Mouse (Mus musculus) mature B cell (primary cell): ENCODE results near the gene Wdr83os.

Source experiments
- in situ Hi-C: fragments of 300-500 bp; cut with MboI; formaldehyde crosslinking; loops from 2 replicates; pipeline ENCODE4 v1.14.3; 2019

The Wdr83os gene

DNA sequence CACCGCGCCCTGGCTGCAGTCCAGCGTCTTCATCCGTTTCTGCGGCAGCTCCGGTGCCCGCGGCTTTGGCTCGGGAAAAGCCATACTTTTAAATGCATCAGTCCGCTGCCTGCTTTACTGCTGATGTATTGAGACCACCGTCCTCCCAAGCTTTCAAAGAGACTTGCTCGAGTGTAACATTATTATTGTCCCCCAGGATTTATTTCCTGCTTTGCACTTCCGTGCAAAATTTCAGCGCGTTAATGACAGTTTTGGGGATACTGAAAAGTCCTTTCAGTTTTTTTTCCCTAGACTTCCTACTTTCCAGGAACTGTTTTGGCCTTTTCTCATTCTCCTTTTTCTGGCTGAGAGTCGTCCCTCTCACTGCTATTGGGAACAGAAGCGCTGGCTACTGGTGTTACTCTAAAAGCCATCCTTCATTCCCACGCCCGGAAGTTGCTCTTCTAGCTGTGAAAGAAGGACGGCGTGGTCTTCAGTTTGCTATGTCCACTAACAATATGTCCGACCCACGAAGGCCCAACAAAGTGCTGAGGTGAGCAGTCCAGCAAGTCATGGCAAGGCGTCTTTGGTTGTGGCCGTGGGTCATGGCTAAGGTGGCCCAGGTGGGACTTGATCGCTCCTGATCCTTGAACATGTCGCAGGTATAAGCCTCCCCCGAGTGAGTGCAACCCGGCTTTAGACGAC is at the start of gene Wdr83os:
Gene Wdr83os (plus strand): TSS at position 209 of the 684 bp plus-strand sequence.
- in situ Hi-C loops: loop anchor here (25.0 kb wide), 1 partner anchor 207 kb away; the partner anchor contains the start of genes Orc6 and Vps35

DNA sequence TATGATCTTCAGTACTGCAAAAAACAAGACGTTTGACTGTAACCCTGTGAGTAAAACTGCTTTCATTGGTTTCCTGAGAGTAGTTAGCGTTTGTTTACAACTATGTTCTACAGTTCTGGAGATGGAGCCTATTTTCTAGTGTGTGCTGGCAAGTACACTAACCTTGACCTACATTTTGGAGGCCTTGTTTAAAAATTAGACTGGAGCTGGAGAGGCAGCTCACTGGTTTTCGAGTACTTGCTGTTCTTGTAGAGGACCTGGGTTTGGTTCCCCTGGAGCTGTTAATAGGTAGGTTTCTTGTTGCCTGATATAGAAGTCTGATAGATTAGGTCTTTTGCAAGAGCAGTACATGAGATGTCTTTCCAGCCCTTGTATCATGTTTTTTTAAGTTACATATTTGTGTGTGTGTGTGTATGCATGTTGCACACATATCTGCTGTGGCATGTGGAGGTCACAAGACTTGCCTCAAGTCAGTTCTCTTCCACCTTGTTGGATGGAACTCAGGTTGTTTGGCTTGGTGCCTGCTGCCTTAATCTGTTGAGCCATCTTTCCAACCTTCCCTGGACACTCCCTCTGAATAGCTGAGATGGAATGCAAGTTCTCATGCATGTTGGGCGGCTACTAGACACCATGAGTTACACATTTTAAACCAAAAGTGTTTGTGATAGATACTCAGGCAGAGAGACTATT is 47.8 kb upstream of the Wdr83os start:
- in situ Hi-C loops: no loop called here

DNA sequence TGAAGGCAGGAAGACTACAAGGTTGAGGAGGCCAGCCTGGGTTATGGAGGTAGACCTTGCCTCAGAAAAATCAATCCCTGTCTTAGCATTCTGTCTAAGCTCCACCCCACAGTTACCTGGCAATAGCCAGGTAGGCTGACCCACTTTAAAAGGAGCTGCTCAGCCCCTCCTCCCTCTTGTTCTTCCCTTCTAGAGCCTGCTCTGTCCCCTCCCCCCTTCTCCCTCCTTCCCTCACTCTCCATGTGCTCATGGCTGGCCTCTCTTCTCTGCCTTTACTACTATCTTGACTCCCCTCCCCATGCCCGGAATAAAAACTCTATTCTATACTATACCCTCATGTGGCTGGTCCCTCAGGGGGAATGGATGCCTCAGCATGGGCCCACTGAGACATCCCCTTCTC is 46.7 kb upstream of the Wdr83os start:
- in situ Hi-C loops: no loop called here

DNA sequence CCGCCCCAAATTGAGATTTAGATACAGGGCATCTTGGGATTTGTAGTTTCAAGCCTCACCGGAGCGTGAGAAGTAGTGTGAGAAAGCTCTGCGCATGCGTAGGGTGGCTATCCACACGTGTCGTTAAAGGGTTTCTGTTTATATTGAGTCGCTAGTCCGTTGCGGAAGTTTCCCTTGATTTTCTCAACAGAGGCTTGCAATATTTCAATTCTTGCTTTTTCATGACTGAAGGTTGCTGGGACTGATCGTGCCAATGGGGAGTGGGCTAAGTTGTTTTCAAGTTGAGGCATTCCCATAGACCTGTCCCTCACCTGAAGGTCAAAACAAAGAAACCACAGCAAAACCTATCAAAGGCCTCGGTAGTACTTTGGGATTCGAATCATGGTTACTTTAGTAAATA is 45.8 kb upstream of the Wdr83os start:
- in situ Hi-C loops: no loop called here

DNA sequence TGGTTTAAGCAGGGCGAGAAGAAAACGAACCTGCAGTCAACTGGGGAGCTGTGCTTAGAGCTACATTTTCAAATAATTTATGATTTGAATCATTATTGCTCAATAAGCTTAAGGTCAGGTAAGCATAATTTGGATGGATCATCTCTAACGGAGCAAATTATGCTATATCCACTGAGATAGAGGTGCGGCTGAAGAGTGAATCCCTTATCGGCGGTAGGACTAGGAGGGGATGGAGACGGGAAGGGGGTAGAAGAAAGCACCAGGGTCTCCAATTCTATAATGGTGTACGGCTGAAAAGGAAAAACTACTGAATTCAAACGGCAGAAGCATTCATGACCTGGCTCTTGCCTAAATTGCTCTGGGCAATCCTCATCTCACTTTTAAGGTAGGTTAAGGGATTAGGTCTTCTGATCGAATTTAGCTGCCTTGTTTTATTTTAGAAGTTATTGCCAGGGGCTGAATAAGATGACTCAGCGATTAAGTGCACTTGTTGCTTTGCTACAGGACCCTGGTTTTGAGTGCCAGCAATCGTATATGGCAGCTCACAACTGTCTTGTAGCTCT is 45.3 kb upstream of the Wdr83os start:
- in situ Hi-C loops: no loop called here

DNA sequence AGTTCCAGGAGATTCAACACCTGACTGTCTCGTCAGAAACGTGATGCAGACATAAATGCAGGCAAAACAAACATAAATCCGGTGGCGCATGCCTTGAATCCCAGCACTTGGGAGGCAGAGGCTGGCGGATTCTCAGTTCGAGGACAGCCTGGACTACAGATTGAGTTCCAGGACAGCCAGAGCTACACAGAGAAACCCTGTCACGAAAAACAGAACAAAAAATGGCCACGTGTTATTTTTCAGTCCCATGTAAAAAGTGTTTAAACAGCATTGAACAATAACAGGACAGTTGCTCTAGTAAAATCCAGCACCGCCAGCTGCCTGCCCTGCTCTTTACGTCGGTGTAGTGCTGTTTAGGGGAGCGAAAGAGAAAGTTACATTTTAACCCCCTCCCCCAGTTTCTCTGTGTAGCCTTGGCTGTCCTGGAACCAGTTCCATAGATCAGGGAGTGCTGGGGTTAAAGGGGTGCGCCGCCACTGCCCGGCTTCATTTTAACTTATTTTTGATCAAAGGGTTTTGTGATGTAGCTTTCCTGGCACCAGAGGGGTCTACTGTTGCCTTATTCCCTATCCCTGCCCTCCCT is 44.7 kb upstream of the Wdr83os start:
- in situ Hi-C loops: no loop called here

DNA sequence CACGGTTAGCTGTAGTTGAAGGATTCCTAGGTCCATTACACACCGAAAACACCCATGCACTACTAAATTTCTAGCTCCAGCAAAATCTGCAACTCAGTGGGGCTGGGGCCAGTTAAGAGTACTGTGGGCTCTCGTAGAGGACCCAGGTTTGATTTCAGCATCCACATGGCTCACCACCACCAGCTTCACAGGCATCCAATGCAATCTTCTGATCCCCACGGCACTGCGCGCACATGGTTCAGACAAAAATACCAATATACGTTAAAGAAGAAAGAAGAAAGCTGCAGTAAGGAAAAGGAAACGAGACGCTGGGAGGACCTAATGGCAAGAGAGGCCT is 44.2 kb upstream of the Wdr83os start:
- in situ Hi-C loops: no loop called here

DNA sequence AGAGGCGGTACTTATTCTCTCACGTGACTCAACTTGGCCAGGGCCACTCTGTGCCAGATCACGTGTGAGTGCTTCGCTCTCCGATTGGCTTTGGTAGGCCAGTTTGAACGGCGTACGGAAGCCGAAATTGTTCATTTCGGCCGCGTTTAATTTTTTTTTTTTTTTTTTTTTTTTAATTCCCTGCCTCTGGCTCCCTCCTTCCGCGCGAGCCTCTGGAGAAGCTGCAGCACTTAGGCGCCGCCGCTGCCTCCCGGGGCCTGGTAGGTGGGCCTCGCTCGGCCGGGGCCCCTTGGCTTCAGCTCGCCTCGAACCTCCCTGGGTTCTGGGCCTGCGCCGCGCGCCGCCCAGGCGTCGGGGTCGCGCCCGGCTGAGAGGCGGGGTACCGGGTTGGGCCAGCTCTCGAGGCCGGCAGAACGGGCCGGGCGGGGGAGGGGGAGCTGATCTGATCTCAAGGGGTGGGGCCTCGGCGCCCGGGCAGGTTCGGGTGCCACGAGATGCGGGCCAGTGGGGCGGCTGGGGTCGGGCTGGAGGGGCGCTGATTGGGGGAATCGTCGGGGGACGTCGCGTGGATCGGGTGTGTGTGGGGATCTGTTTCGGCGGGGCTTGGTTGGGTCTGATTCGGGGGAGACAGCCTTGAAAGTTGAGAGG is 43.7 kb upstream of the Wdr83os start, which contains the start of gene Tnpo2:
Gene Tnpo2 (plus strand): TSS at position 198 of the 648 bp plus-strand sequence.
- in situ Hi-C loops: no loop called here

DNA sequence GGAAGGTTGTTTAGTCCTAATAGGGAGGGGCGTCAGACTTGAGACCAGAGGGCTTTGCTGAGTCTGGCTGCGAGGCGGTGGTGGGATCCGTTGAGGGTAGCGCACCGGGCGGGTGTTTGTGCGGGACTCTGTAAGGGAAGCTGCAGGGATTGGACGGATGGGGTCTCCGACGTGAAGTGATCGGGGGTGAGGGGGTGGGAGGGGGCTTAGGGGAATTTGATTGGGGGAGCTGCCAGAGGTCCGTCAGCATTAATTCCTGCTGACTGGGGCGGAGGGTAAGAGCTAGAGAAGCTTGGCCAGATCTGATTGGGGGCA is 43.2 kb upstream of the Wdr83os start:
- in situ Hi-C loops: no loop called here

DNA sequence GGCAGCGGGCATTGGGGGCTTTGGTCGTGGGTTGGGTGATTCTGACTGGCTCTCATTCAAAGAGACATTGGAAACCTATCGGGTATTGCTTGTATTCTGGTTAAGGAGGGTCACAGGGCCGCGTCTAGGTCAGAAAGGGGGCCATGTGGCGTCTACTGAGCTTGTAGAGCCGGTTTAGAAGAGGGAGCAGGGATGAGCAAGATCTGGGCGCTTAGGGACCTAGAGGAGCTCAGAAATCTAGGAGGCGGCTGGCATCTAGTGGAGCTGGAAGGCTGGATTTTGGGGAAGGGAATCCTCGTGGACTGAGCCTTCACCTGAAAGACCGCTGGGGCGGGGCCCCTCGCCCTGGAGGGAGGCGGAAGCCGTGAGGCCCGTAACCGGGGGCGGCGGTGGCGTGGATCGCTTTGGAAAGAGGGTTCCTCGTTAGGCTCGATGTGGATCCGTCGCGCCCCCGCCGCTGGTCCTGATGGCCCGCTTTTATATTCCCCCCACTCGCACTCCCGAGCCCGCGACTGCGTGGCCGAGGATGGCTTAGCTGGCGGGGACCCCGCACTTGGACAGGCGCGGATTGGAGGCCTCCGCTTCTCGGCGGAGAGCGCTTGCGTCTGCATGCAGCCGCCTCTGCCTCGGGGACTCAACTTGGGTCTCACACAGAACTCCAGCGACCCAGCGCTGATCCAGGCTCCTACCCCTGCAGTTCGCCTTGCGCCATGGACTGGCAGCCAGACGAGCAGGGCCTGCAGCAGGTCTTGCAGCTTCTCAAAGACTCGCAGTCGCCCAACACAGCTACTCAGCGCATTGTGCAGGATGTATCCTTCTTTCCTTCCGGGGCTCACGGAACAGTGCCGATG is 42.6 kb upstream of the Wdr83os start:
- in situ Hi-C loops: no loop called here

DNA sequence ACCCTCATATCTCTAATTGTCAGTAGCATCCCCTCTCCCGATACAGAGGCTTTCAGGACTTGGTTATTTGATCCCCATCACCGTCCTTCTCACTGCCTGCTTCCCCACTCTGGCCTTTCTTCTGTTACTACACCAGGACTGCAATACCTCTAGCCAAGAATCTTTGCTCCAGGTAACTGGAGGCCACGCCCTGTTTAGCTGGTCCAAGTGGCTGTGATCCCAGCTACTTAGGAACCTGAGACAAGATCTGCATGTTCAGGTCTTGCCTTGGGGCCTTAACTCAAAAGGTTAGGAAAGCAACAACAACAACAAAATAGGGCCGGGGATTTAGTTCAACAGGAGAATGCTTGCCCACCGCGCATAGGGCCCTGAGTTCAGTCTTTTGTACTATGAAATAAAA is 36.9 kb upstream of the Wdr83os start:
- in situ Hi-C loops: no loop called here

DNA sequence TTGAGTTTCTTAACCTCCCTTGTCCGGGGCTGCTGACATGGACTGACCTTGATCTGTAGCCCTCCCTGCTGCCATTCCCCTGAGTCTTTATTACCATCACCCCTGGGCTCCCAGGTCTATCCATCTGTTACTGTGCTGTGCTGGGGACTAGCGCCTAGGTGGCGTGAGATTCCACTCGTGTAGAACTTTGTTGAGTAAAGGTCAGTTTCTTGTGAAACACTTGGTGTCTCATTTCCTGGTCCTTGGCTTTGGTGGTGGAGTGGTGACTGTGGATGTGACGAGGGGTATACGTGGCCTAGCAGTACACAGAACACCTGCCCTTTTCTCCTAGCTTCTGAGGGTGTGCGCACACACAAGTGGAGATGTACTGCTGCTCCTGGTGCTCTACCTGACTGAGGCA is 23.2 kb upstream of the Wdr83os start:
- in situ Hi-C loops: no loop called here

DNA sequence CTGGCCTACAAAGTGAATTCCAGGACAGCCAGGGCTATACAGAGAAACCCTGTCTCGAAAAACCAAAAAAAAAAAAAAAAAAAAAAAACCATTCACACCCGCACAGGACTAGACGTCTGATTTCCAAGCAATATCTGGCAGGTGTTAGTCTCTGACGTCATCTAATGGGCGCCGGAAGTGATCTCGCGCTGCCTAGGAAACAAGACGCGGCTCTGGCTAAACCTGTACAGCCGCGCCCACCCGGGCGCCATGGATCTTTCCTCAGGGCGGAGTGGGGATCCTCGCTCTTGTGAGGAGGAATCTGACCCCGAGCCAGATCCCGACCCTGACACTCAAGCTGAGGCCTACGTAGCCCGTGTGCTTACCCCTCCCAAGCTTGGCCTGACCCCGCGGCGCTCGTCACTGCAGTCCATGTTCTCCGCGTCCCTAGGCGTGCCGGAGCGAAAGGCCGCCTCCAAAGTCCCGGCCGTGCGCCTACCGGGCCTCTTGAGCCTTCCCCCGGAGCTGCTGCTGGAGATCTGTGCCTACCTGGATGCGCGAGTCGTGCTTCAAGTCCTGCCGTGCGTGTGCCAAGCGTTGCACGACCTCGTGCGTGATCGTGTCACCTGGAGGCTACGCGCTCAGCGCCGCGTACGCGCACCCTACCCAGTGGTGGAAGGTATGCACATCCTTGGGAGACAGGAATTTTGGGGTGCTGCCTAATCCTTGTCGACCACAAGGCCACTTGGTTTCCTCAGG is 20.5 kb upstream of the Wdr83os start, which contains the start of gene Fbxw9:
Gene Fbxw9 (plus strand): TSS at position 177 of the 738 bp plus-strand sequence.
- in situ Hi-C loops: no loop called here

DNA sequence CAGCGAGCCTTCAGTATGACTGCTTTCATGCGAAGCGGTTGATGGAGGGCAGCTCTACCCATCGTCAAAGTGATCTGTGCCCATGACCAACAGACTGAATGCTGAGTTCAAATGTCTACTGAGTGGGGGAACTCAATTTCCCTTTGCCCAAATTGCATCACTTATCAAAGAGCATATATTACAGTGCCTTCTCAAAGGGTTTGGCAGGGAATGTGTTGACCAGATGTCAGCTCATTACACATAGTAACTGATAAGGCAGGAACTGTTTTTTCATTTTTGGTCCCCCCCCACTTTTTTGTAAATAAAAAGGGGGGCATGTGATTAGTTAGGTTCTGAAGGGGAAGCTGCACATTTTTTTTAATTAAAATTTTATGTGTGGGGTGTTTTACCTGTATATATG is 17.9 kb upstream of the Wdr83os start:
- in situ Hi-C loops: no loop called here

DNA sequence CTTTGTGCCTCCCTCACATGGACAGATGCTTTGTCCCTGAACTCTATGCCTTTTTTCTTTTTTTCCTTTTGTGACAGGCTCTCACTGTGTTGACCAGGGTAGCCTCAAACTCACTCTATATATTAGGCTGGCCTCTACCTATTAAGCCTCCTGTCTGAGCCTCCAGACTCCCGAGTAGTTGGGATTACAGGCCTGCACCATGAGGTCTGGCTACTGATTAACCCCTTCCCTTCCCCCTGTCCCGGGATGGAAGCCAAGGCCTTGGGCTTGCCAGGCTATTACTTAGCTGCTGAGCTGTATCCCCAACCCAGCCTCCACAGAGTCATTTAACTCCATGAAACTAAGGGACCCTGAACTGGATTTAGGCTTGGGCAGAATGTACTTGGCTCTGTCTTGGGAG is 15.3 kb upstream of the Wdr83os start:
- in situ Hi-C loops: no loop called here

DNA sequence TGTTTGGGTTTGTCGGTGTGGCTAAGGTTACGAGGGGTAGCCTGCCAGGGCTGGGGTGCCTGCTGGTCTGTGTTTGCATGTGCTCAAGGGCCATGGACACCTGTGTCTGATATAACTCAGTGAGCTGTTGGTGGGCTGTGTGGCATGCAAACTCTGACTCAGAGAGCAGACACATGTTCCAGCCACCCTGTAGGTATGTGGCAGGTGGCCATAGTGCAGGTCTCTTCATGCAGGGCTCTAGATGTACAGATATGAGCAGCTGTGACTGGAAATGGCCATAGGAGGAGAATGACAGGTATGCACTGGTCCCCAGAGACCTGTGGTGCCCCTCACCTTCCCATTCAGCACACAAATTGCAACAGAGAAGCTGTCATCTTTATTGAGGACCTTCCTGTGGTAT is 13.4 kb upstream of the Wdr83os start:
- in situ Hi-C loops: no loop called here

DNA sequence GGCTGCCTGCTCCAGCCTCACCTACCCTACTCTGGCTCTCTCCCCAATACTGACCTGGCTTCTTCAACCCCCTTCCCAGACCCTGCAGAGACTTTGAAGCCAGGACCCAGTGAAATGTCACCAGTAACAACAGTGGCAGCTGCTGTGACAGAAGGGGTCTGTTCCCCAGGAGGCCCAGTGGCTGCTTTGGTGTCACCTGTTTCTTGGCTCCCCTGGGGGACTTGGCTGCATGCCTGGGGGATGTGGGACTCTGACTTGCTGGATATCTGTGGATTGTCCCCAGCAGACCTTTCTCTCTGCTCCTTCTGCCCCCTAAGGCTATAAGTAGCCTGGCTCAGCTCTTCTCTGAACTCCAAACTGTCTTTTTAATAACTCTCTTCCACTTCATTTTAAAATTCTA is 12.6 kb upstream of the Wdr83os start, which contains the start of gene Gm5741:
Gene Gm5741 (minus strand): TSS at position 1 of the 400 bp plus-strand sequence.
- in situ Hi-C loops: no loop called here

DNA sequence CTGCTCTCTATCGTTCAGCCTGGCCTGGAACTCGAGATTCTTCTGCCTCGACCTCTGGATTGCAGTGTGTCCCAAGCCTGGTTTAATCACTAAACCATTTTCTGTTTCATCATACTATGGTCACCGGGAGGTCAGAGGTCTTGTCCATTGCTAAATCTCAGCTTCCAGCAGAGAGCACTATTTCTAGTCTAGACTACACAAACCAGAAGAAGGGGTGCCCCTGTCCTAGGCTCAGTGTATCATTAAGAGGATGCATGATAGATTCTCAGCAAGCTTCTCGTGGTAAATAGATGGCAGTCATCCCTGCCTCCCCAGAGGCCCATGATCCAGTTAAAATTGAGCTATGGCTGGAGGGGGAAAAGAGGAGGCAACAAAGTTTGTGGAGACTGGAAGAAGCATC is 9.5 kb upstream of the Wdr83os start:
- in situ Hi-C loops: no loop called here

DNA sequence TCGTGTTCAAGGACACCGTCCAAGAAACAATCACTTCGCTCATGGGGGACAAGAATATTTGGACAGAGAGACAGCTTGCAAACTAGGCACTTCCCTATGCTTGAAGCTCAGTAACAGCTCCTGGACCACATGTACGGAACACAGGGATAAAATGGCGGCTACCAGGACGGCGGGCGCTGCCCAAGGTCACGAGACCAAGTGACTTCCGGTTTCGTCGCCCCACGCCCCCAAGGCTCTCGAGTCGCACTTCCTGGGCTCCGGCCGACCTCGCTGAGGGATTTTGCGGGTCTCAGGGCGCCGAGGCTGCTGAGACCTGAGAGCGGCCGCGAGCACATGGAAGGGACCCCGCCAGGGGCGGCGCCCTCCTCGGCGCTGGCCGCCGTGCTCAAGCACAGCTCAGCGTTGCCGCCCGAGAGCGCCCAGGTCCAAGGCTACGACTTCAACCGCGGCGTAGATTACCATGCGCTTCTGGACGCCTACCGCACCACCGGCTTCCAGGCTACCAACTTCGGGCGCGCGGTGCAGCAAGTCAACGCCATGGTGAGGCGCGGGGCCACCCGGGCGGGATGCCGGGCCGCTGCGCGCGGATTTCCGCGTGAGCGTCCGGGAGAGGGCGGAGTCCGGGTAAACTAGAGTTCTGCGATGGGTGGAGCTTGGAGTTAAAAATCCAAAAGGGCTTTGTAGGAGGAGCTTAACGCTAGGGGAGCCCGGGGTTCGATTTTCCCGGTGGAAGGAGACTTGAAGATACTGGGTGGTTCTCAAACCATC is 8.8 kb upstream of the Wdr83os start, which contains the start of gene Dhps:
Gene Dhps (plus strand): TSS at position 244 of the 768 bp plus-strand sequence.
- in situ Hi-C loops: no loop called here

DNA sequence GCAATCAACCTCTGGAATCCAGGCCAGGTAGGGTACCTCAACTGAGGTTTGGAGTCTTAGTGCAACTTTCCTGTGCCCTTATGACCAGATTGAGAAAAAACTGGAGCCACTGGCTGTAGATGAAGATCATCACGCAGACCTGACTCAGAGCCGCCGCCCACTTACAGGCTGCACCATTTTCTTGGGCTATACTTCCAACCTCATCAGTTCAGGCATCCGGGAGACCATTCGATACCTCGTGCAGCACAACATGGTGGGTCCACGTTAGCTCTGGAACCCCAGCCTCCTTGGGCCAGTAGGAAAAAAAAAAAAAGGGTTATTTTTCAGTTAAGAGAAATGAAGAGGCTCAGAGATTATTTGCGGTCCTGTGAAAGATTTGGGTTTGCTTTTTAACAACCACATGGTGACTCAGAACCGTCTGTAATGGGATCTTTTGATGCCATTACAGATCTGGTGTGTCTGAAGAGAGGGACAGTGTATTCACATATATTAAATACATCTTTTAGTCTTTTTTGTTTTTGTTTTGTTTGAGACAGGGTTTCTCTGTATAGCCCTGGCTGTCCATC is 8.1 kb upstream of the Wdr83os start:
- in situ Hi-C loops: no loop called here
